Comparison of ENCODE assay signal across 7 mouse cellular contexts in genomic region chr13:21722993-21723836, GRCm38 (mm10). TPM values are rescaled to one million over a fixed set of nuclear protein-coding genes. Genes with fewer than 3 reads are reported as not detected.
A peak's percentile ranks its signal among the peaks of the same experiment; 100 is the strongest.
DNase-seq lines count a peak whose midpoint lies in the region; ATAC-seq and TF ChIP-seq lines count a peak whose summit lies in the region.

No protein-coding gene starts in this region.

- WGBS in embryonic facial prominence, embryonic 15.5 days: 33% methylated on average over 5 of the region's 5 CpGs
- 33% methylated on average over 5 of the region's 5 CpGs for WGBS in liver, embryonic 14.5 days (ENCODE audit: insufficient replicate concordance)

- peak; percentile 55 for DNase-seq in thymus, postnatal 14 days
- DNase-seq in thymus, postnatal 10 days (ENCODE audit: low spot score in 2 of 2): no peak
- DNase-seq in liver, embryonic 14.5 days (ENCODE audit: low read depth in 3 of 3, low spot score in 3 of 3): no peak
- peak; percentile 63 for DNase-seq in thymus, postnatal 4 days
- no peak for DNase-seq in spleen, postnatal 4 days (ENCODE audit: low spot score in 2 of 2)
- DNase-seq in cerebellum, postnatal 14 days: no peak

- H3K27me3 ChIP-seq in embryonic facial prominence, embryonic 15.5 days: no peaks in the 10 kb centered on the region
- H3K27me3 ChIP-seq in liver, embryonic 14.5 days (ENCODE audit: control insufficient read depth, insufficient read depth, low read length): no peaks in the 10 kb centered on the region

- peak overlapping the region; percentile 64 for H3K4me2 ChIP-seq in embryonic facial prominence, embryonic 15.5 days (replicated peaks)
- peak overlapping the region; percentile 80 for H3K4me2 ChIP-seq in liver, embryonic 14.5 days (ENCODE audit: low read depth)

- H3K4me1 ChIP-seq in embryonic facial prominence, embryonic 15.5 days: peaks cover 17% of the 10 kb centered on the region
- peaks cover 11 to 14% of the 10 kb centered on the region in 2 experiments for H3K4me1 ChIP-seq in liver, embryonic 14.5 days (replicated peaks; ENCODE audit: control insufficient read depth in 2 of 2, insufficient read depth in 2 of 2, low read length in 1 of 2)

- TF ChIP-seq CTCF in liver, embryonic 14.5 days (IDR thresholded peaks at IDR 0.05; ENCODE audit: low read depth): peak; percentile 34

- TF ChIP-seq EP300 in liver, embryonic 14.5 days (IDR thresholded peaks at IDR 0.05; ENCODE audit: low read depth): no peak

- no peak for ATAC-seq in embryonic facial prominence, embryonic 15.5 days (ENCODE audit: insufficient number of reproducible peaks, low FRiP score, low TSS enrichment, low read depth)
- ATAC-seq in liver, embryonic 14.5 days (ENCODE audit: insufficient read depth): no peak

- peak overlapping the region; percentile 88; the same call in 1 of the 2 replicates for H3K27ac ChIP-seq in embryonic facial prominence, embryonic 15.5 days (replicated peaks)
- peak overlapping the region; percentile 98 for H3K27ac ChIP-seq in liver, embryonic 14.5 days

- H3K9ac ChIP-seq in embryonic facial prominence, embryonic 15.5 days: no peak overlapping the region
- H3K9ac ChIP-seq in liver, embryonic 14.5 days (replicated peaks): peak overlapping the region; percentile 88

- H3K9me3 ChIP-seq in embryonic facial prominence, embryonic 15.5 days (replicated peaks): no peaks in the 10 kb centered on the region
- no peaks in the 10 kb centered on the region for H3K9me3 ChIP-seq in liver, embryonic 14.5 days (ENCODE audit: control insufficient read depth, low read length)

- H3K36me3 ChIP-seq in embryonic facial prominence, embryonic 15.5 days: no peaks in the 10 kb centered on the region
- H3K36me3 ChIP-seq in liver, embryonic 14.5 days (replicated peaks; ENCODE audit: control insufficient read depth, insufficient read depth, low read depth): no peaks in the 10 kb centered on the region

- H3K4me3 ChIP-seq in embryonic facial prominence, embryonic 15.5 days (replicated peaks): no peak overlapping the region
- peak overlapping the region; percentile 51 to 57; a peak in 3 of 4 replicates for H3K4me3 ChIP-seq in liver, embryonic 14.5 days (ENCODE audit: insufficient read depth in 1 of 2, low read depth in 2 of 2, low read length in 2 of 2)

RNA-seq across cellular contexts. Expression of gene Hist1h2bm, which starts 1.4 kb away (rescaled TPM):
- polyA plus RNA-seq in embryonic facial prominence, embryonic 15.5 days (2015; fragmentation: Nextera tagmentation; extraction: Ambion mirVana): 1.8 and 4.1 TPM in 2 replicates
- 18.2 and 36.3 TPM in 2 replicates for polyA plus RNA-seq in liver, embryonic 14.5 days (2012; rRNA removed)
- 4.0 and 5.0 TPM in 2 replicates for polyA plus RNA-seq in liver, embryonic 14.5 days (2014; fragmentation: Nextera tagmentation; extraction: Ambion mirVana)

RNA-seq across cellular contexts. Expression of gene Hist1h3h, which starts 5.8 kb away (rescaled TPM):
- polyA plus RNA-seq in embryonic facial prominence, embryonic 15.5 days (2015; fragmentation: Nextera tagmentation; extraction: Ambion mirVana): 6.6 and 7.1 TPM in 2 replicates
- polyA plus RNA-seq in liver, embryonic 14.5 days (2012; rRNA removed): 31.3 and 51.5 TPM in 2 replicates
- 4.7 and 7.9 TPM in 2 replicates for polyA plus RNA-seq in liver, embryonic 14.5 days (2014; fragmentation: Nextera tagmentation; extraction: Ambion mirVana)

RNA-seq across cellular contexts. Expression of gene Hist1h2ai, which starts 7.0 kb away (rescaled TPM):
- 6.9 and 13.7 TPM in 2 replicates for polyA plus RNA-seq in embryonic facial prominence, embryonic 15.5 days (2015; fragmentation: Nextera tagmentation; extraction: Ambion mirVana)
- polyA plus RNA-seq in liver, embryonic 14.5 days (2012; rRNA removed): 6.9 and 22.2 TPM in 2 replicates
- polyA plus RNA-seq in liver, embryonic 14.5 days (2014; fragmentation: Nextera tagmentation; extraction: Ambion mirVana): 15.0 and 22.5 TPM in 2 replicates

RNA-seq across cellular contexts. Expression of gene Hist1h2bl, which starts 7.3 kb away (rescaled TPM):
- 0.60 and 2.0 TPM in 2 replicates for polyA plus RNA-seq in embryonic facial prominence, embryonic 15.5 days (2015; fragmentation: Nextera tagmentation; extraction: Ambion mirVana)
- polyA plus RNA-seq in liver, embryonic 14.5 days (2012; rRNA removed): 16.0 and 24.7 TPM in 2 replicates
- polyA plus RNA-seq in liver, embryonic 14.5 days (2014; fragmentation: Nextera tagmentation; extraction: Ambion mirVana): 2.2 and 4.8 TPM in 2 replicates

RNA-seq across cellular contexts. Expression of gene Hist1h4j, which starts 11.6 kb away (rescaled TPM):
- 1.7 and 1.9 TPM in 2 replicates for polyA plus RNA-seq in embryonic facial prominence, embryonic 15.5 days (2015; fragmentation: Nextera tagmentation; extraction: Ambion mirVana)
- 24.0 and 29.5 TPM in 2 replicates for polyA plus RNA-seq in liver, embryonic 14.5 days (2012; rRNA removed)
- polyA plus RNA-seq in liver, embryonic 14.5 days (2014; fragmentation: Nextera tagmentation; extraction: Ambion mirVana): 0.52 and 1.1 TPM in 2 replicates

Comparison
In these comparisons a context has a peak if more than half of its experiments do, and no peak if none do; other contexts are left out.
1. DNase-seq: peak in thymus, postnatal 14 days (single experiment) and thymus, postnatal 4 days (single experiment); none in thymus, postnatal 10 days (0 of 2), liver, embryonic 14.5 days (0 of 3), spleen, postnatal 4 days (0 of 2) and cerebellum, postnatal 14 days (0 of 2).